Mouse (Mus musculus): ENCODE measurements around the gene Lmf2.

DNA sequence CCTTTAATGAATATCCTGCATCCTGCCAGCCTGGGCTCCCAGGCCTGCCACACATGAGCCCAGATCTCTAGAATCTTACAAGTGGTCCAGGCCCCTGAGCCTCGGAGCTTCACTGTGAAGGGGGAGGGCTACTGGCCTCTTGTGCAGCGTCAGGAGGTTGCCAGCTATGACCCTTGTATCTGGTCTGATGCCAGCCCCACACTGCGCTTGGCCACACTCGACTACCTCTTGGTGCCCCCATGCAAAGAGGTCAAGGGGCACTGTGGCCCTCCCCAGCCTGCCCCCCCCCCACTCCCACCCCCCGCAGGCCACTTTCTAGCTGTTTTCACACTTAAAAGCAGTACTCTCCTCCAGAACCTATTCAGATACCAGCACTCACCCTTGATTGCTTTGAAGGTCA, 29.0 kb downstream of the Lmf2 start:
- TF ChIP-seq POLR2A (IDR thresholded peaks at IDR 0.05; ENCODE audit: borderline replicate concordance, extremely low read depth, insufficient read depth, insufficient read length, poor library complexity, severe bottlenecking) (no peak), CTCF (IDR thresholded peaks at IDR 0.05; ENCODE audit: borderline replicate concordance, extremely low read depth, insufficient read depth, insufficient read length) (no peak)

Data from brain, embryonic 14.5 days (tissue).